ENCODE assay signal across 21 mouse cellular contexts in genomic region chr5:5618329-5618728, GRCm38 (mm10). TPM values are rescaled to one million over a fixed set of nuclear protein-coding genes. Genes with fewer than 3 reads are reported as not detected.
DNase-seq lines count a peak whose midpoint lies in the region; TF ChIP-seq lines count a peak whose summit lies in the region.
"Had no signal": no experiment of that assay in that cellular context is flagged by ENCODE, and none has a peak within 500 bp of the region (broad histone marks: within the 10 kb centered on the region; RNA-seq: fewer than 3 reads in every experiment).

No protein-coding gene starts in this region.

- TF ChIP-seq CTCF in CH12.LX (conservative IDR thresholded peaks at IDR 0.05 in 1 of 2, IDR thresholded peaks at IDR 0.05 in 1 of 2; ENCODE audit: low read depth in 2 of 2, low read length in 2 of 2): no peak

- H3K4me1 ChIP-seq in CH12.LX (ENCODE audit: control insufficient read depth in 1 of 2, insufficient read depth in 2 of 2): no peaks in the 10 kb centered on the region
- H3K4me1 ChIP-seq in forebrain, embryonic 10.5 days: 0 out of 2 replicates have a peak, but pooled peaks cover 7% of the 10 kb centered on the region
- H3K4me1 ChIP-seq: embryonic facial prominence, embryonic 12.5 days; forebrain, embryonic 13.5 days; heart, embryonic 13.5 days; hindbrain, embryonic 12.5 days had no signal

- H3K4me3 ChIP-seq in CH12.LX (replicated peaks in 1 of 3; ENCODE audit: low read depth in 2 of 3, low read length in 2 of 3, poor library complexity in 1 of 3): no peak overlapping the region
- H3K4me3 ChIP-seq in forebrain, embryonic 10.5 days: no peak overlapping the region
- H3K4me3 ChIP-seq: embryonic facial prominence, embryonic 12.5 days; forebrain, embryonic 13.5 days; gastrocnemius, adult 2 months; heart, embryonic 13.5 days; hindbrain, embryonic 12.5 days had no signal

- H3K9ac ChIP-seq in CH12.LX (ENCODE audit: insufficient read depth, low read depth): no peak overlapping the region
- H3K9ac ChIP-seq: embryonic facial prominence, embryonic 12.5 days; forebrain, embryonic 13.5 days; heart, embryonic 13.5 days; hindbrain, embryonic 12.5 days had no signal

- peak; percentile 3 for DNase-seq in retina, embryonic 14.5 days (ENCODE audit: low spot score)
- DNase-seq in retina, postnatal 1 day: no peak
- DNase-seq in CH12.LX (ENCODE audit: extremely low read depth): no peak
- DNase-seq in NIH3T3 (ENCODE audit: low read depth): peak; percentile 22
- DNase-seq in heart, adult 9 months (ENCODE audit: low spot score in 2 of 2): no peak
- DNase-seq in thymus, postnatal 25 days: no peak
- DNase-seq in forebrain, embryonic 10.5 days (ENCODE audit: extremely low spot score, low spot score): no peak
- DNase-seq: adrenal gland, postnatal 10 days; cerebellum, adult 11-12 months; cerebellum, adult 9-11 months; gastrocnemius, adult 2 months; gastrocnemius, postnatal 25 days; heart, postnatal 4 days; kidney, adult 11 months; kidney, adult 9 months had no signal

- in situ Hi-C loops in CH12.LX (cut with MboI; ENCODE audit: low pct_ligation_motif_present, low pct_unique_long_range_greater_than_20kb, low sequenced_read_pairs): no loop called here

- H3K27ac ChIP-seq in CH12.LX (ENCODE audit: insufficient read depth, low read depth): no peak overlapping the region
- H3K27ac ChIP-seq in forebrain, embryonic 10.5 days: no peak overlapping the region
- H3K27ac ChIP-seq: embryonic facial prominence, embryonic 12.5 days; forebrain, embryonic 13.5 days; gastrocnemius, adult 2 months; heart, embryonic 13.5 days; hindbrain, embryonic 12.5 days had no signal

- H3K4me2 ChIP-seq in CH12.LX (ENCODE audit: insufficient read depth, low read depth, poor library complexity, severe bottlenecking): peak overlapping the region; percentile 22; the same call in 1 of the 2 replicates
- H3K4me2 ChIP-seq: embryonic facial prominence, embryonic 12.5 days; forebrain, embryonic 13.5 days; heart, embryonic 13.5 days; hindbrain, embryonic 12.5 days had no signal

- dilution Hi-C loops in CH12.LX (cut with MboI; ENCODE audit: extremely low pct_ligation_motif_present, extremely low pct_unique_long_range_greater_than_20kb, low sequenced_read_pairs): no loop called here

- no peak for TF ChIP-seq RAD21 in CH12.LX (IDR thresholded peaks at IDR 0.05; ENCODE audit: low read depth, low read length)

- H3K9me3 ChIP-seq in CH12.LX (replicated peaks; ENCODE audit: low read length): no peaks in the 10 kb centered on the region
- no peaks in the 10 kb centered on the region for H3K9me3 ChIP-seq in forebrain, embryonic 10.5 days
- H3K9me3 ChIP-seq: embryonic facial prominence, embryonic 12.5 days; forebrain, embryonic 13.5 days; heart, embryonic 13.5 days; hindbrain, embryonic 12.5 days had no signal

- no peaks in the 10 kb centered on the region for H3K79me2 ChIP-seq in CH12.LX (replicated peaks; ENCODE audit: control insufficient read depth, extremely low read depth, insufficient read depth, poor library complexity, severe bottlenecking)

- TF ChIP-seq POLR2A in CH12.LX (IDR thresholded peaks at IDR 0.05; ENCODE audit: low read depth, low read length): no peak

- H3K27me3 ChIP-seq in CH12.LX (replicated peaks): no peaks in the 10 kb centered on the region
- no peaks in the 10 kb centered on the region for H3K27me3 ChIP-seq in forebrain, embryonic 10.5 days (ENCODE audit: poor library complexity, severe bottlenecking)
- H3K27me3 ChIP-seq: embryonic facial prominence, embryonic 12.5 days; forebrain, embryonic 13.5 days; heart, embryonic 13.5 days; hindbrain, embryonic 12.5 days had no signal

- H3K36me3 ChIP-seq in CH12.LX (replicated peaks in 1 of 2; ENCODE audit: control insufficient read depth in 1 of 2, insufficient read depth in 1 of 2, low read length in 1 of 2): no peaks in the 10 kb centered on the region
- H3K36me3 ChIP-seq in forebrain, embryonic 10.5 days (replicated peaks): no peaks in the 10 kb centered on the region
- H3K36me3 ChIP-seq: embryonic facial prominence, embryonic 12.5 days; heart, embryonic 13.5 days; hindbrain, embryonic 12.5 days had no signal

- TF ChIP-seq EP300 in CH12.LX (IDR thresholded peaks at IDR 0.05; ENCODE audit: low read length): peak; percentile 44; the same call in 1 of the 2 replicates

- 76% methylated on average over 4 of the region's 4 CpGs for WGBS in forebrain, embryonic 10.5 days

TF ChIP-seq in CH12.LX, 34 proteins besides CTCF, POLR2A, EP300 and RAD21:
- no peak for TF ChIP-seq SMC3 (IDR thresholded peaks at IDR 0.05; ENCODE audit: low read depth, low read length)
- TF ChIP-seq TBP (conservative IDR thresholded peaks at IDR 0.05; ENCODE audit: low read depth, low read length): 0 out of 2 replicates have a peak, but pooled peaks have one; percentile 20
- no peak for TF ChIP-seq UBTF (IDR thresholded peaks at IDR 0.05; ENCODE audit: low read depth, low read length)
- peak; percentile 62 for TF ChIP-seq ETS1 (conservative IDR thresholded peaks at IDR 0.05; ENCODE audit: low read depth, low read length)
- TF ChIP-seq ZKSCAN1 (IDR thresholded peaks at IDR 0.05; ENCODE audit: borderline replicate concordance, low read depth, low read length): no peak
- no peak for TF ChIP-seq PAX5 (IDR thresholded peaks at IDR 0.05; ENCODE audit: low read length)
- TF ChIP-seq KAT2A (IDR thresholded peaks at IDR 0.05; ENCODE audit: insufficient replicate concordance, low read length): no peak
- no peak for TF ChIP-seq NRF1 (IDR thresholded peaks at IDR 0.05; ENCODE audit: low read depth, low read length)
- no peak for TF ChIP-seq NELFE (IDR thresholded peaks at IDR 0.05; ENCODE audit: low read depth, low read length)
- no peak for TF ChIP-seq MAFK (IDR thresholded peaks at IDR 0.05; ENCODE audit: insufficient replicate concordance, low read length)
- TF ChIP-seq ZC3H11A (IDR thresholded peaks at IDR 0.05; ENCODE audit: low read depth, low read length): no peak
- TF ChIP-seq MXI1 (IDR thresholded peaks at IDR 0.05; ENCODE audit: low read depth, low read length): peak; percentile 49; the same call in 1 of the 2 replicates
- TF ChIP-seq CHD2 (IDR thresholded peaks at IDR 0.05; ENCODE audit: low read length): no peak
- no peak for TF ChIP-seq SIN3A (IDR thresholded peaks at IDR 0.05; ENCODE audit: low read length)
- TF ChIP-seq MAZ (IDR thresholded peaks at IDR 0.05; ENCODE audit: low read depth, low read length): no peak
- peak; percentile 33; the same call in 1 of the 2 replicates for TF ChIP-seq MEF2A (IDR thresholded peaks at IDR 0.05; ENCODE audit: borderline replicate concordance, low read depth, low read length)
- TF ChIP-seq ZMIZ1 (IDR thresholded peaks at IDR 0.05; ENCODE audit: low read depth, low read length): no peak
- TF ChIP-seq GABPA (IDR thresholded peaks at IDR 0.05; ENCODE audit: insufficient replicate concordance, low read depth, low read length): no peak
- TF ChIP-seq IRF4 (IDR thresholded peaks at IDR 0.05; ENCODE audit: low read depth, low read length): peak; percentile 43
- no peak for TF ChIP-seq USF2 (conservative IDR thresholded peaks at IDR 0.05; ENCODE audit: low read depth, low read length)
- peak; percentile 57; the same call in 1 of the 2 replicates for TF ChIP-seq MYC (IDR thresholded peaks at IDR 0.05; ENCODE audit: low read depth, low read length)
- 0 out of 2 replicates have a peak, but pooled peaks have one; percentile 30 for TF ChIP-seq BHLHE40 (IDR thresholded peaks at IDR 0.05; ENCODE audit: low read depth, low read length)
- no peak for TF ChIP-seq RCOR1 (conservative IDR thresholded peaks at IDR 0.05; ENCODE audit: low read depth, low read length)
- peak; percentile 45 for TF ChIP-seq JUN (IDR thresholded peaks at IDR 0.05; ENCODE audit: insufficient read depth, low read depth, low read length)
- peak; percentile 32; the same call in 1 of the 2 replicates for TF ChIP-seq JUND (conservative IDR thresholded peaks at IDR 0.05; ENCODE audit: low read depth, low read length)
- no peak for TF ChIP-seq POLR2AphosphoS2 (IDR thresholded peaks at IDR 0.05; ENCODE audit: low read depth, low read length)

RNA-seq across cellular contexts. Expression of gene Gm8773, which starts 44.7 kb away (rescaled TPM):
- total RNA-seq in CH12.LX (2012; rRNA removed): 0.97 and 1.6 TPM in 2 replicates
- total RNA-seq in CH12.LX (2014; rRNA removed): not detected in 2 replicates
- not detected in 2 replicates for polyA plus RNA-seq in CH12.LX (2012; ENCODE audit: insufficient read length, low read depth)
- 2.3 and 2.5 TPM in 2 replicates for polyA plus RNA-seq in forebrain, embryonic 10.5 days (2016; fragmentation: Nextera tagmentation; extraction: Ambion mirVana)
- total RNA-seq: gastrocnemius, adult 2 months; gastrocnemius, postnatal 25 days; granulocyte monocyte progenitor cell, adult 5-6 weeks; heart, adult 8-10 months; heart, postnatal 4 days had no signal

RNA-seq across cellular contexts. Expression of gene Cfap69, which starts 45.7 kb away (rescaled TPM):
- 0.25 and 0.51 TPM in 2 replicates for total RNA-seq in CH12.LX (2012; rRNA removed)
- total RNA-seq in CH12.LX (2014; rRNA removed): 1.2 and 1.8 TPM in 2 replicates
- polyA plus RNA-seq in CH12.LX (2012; ENCODE audit: insufficient read length, low read depth): 0.98 and 1.5 TPM in 2 replicates
- 3.7 and 3.8 TPM in 2 replicates for polyA plus RNA-seq in forebrain, embryonic 10.5 days (2016; fragmentation: Nextera tagmentation; extraction: Ambion mirVana)
- total RNA-seq: granulocyte monocyte progenitor cell, adult 5-6 weeks had no signal

RNA-seq across cellular contexts. Expression of gene Gtpbp10, which starts 59.0 kb away (rescaled TPM):
- total RNA-seq in CH12.LX (2012; rRNA removed) (not detected in 2 replicates), CH12.LX (2014; rRNA removed) (not detected in 2 replicates)
- not detected in 2 replicates for polyA plus RNA-seq in CH12.LX (2012; ENCODE audit: insufficient read length, low read depth)
- polyA plus RNA-seq in forebrain, embryonic 10.5 days (2016; fragmentation: Nextera tagmentation; extraction: Ambion mirVana): 39.2 and 40.0 TPM in 2 replicates

Comparison
In these comparisons a context has a peak if more than half of its experiments do, and no peak if none do; other contexts are left out.
1. DNase-seq: peak in retina, embryonic 14.5 days (single experiment) and NIH3T3 (single experiment); none in retina, postnatal 1 day (single experiment), CH12.LX (single experiment), heart, adult 9 months (0 of 2), thymus, postnatal 25 days (single experiment) and forebrain, embryonic 10.5 days (single experiment).
2. RNA of gene Gtpbp10, which starts 59.0 kb away (polyA plus RNA-seq): 39.2 to 40.0 TPM in forebrain, embryonic 10.5 days; not detected in CH12.LX; every median in the first group is over 10 times any median in the second.